ENCODE assay signal across 7 mouse cellular contexts in genomic region chr5:113553402-113553897, GRCm38 (mm10).
DNase-seq lines count a peak whose midpoint lies in the region; ATAC-seq lines count a peak whose summit lies in the region.

No protein-coding gene starts in this region.

- peaks cover 3% of the 10 kb centered on the region for H3K27me3 ChIP-seq in forebrain, embryonic 16.5 days (replicated peaks; ENCODE audit: control insufficient read depth, insufficient read depth, low read length)
- H3K27me3 ChIP-seq in midbrain, embryonic 14.5 days (ENCODE audit: control insufficient read depth, insufficient read depth, low read length), result no peaks in the 10 kb centered on the region

- no peaks in the 10 kb centered on the region for H3K9me3 ChIP-seq in forebrain, embryonic 16.5 days (ENCODE audit: control insufficient read depth, low read length)
- no peaks in the 10 kb centered on the region for H3K9me3 ChIP-seq in midbrain, embryonic 14.5 days (ENCODE audit: control insufficient read depth, low read length)

- H3K4me2 ChIP-seq in forebrain, embryonic 16.5 days (ENCODE audit: low read length), result no peak overlapping the region
- H3K4me2 ChIP-seq in midbrain, embryonic 14.5 days (ENCODE audit: low read length), result no peak overlapping the region

- no peaks in the 10 kb centered on the region for H3K36me3 ChIP-seq in forebrain, embryonic 16.5 days (ENCODE audit: control insufficient read depth, insufficient read depth)
- H3K36me3 ChIP-seq in midbrain, embryonic 14.5 days (ENCODE audit: control insufficient read depth, insufficient read depth, low read length), result no peaks in the 10 kb centered on the region

- 7% methylated on average over 9 of the region's 9 CpGs for WGBS in forebrain, embryonic 16.5 days
- WGBS in midbrain, embryonic 14.5 days, result 12% methylated on average over 9 of the region's 9 CpGs

- intact Hi-C loops in gastrocnemius, postnatal 14 days (cut with DNase I; ENCODE audit: low total_unique reads), result loop anchor here (10.0 kb wide), 1 partner anchor 179 kb away; no protein-coding TSS in a partner anchor

- H3K4me1 ChIP-seq in forebrain, embryonic 16.5 days (replicated peaks; ENCODE audit: control insufficient read depth, insufficient read depth, low read length), result peaks cover 9% of the 10 kb centered on the region
- 0 out of 2 replicates have a peak, but pooled peaks cover 11% of the 10 kb centered on the region for H3K4me1 ChIP-seq in midbrain, embryonic 14.5 days (ENCODE audit: control insufficient read depth, insufficient read depth, low read length)

- DNase-seq in kidney, postnatal 4 days, result peak; percentile 79 to 84
- no peak for DNase-seq in kidney, adult 18-20 months
- DNase-seq in brain, adult 2 months (ENCODE audit: low read depth, low spot score), result peak; percentile 55
- peak; percentile 62 for DNase-seq in midbrain, embryonic 14.5 days
- no peak for DNase-seq in gastrocnemius, postnatal 14 days
- no peak for DNase-seq in urinary bladder, postnatal 4 days (ENCODE audit: low spot score in 2 of 2)

- 0 out of 2 replicates have a peak, but pooled peaks have one; percentile 33 for ATAC-seq in forebrain, embryonic 16.5 days
- ATAC-seq in midbrain, embryonic 14.5 days (ENCODE audit: low FRiP score, low TSS enrichment), result no peak

- H3K4me3 ChIP-seq in forebrain, embryonic 16.5 days (replicated peaks; ENCODE audit: low read length), result no peak overlapping the region
- H3K4me3 ChIP-seq in midbrain, embryonic 14.5 days (replicated peaks; ENCODE audit: low read depth, low read length), result no peak overlapping the region

- no peak overlapping the region for H3K27ac ChIP-seq in forebrain, embryonic 16.5 days (ENCODE audit: low read length)
- no peak overlapping the region for H3K27ac ChIP-seq in midbrain, embryonic 14.5 days (replicated peaks; ENCODE audit: low read depth, low read length)

- no peak overlapping the region for H3K9ac ChIP-seq in forebrain, embryonic 16.5 days (replicated peaks; ENCODE audit: low read depth, low read length)
- H3K9ac ChIP-seq in midbrain, embryonic 14.5 days (replicated peaks; ENCODE audit: low read length), result no peak overlapping the region

Comparison
In these comparisons a context has a peak if more than half of its experiments do, and no peak if none do; other contexts are left out.
1. DNase-seq: peak in kidney, postnatal 4 days (2 of 2), brain, adult 2 months (single experiment) and midbrain, embryonic 14.5 days (single experiment); none in kidney, adult 18-20 months (single experiment), gastrocnemius, postnatal 14 days (single experiment) and urinary bladder, postnatal 4 days (0 of 2).